Mouse (Mus musculus) ES-E14 (cell line): ENCODE measurements around the gene Miox.

ENCODE experiments used
- CHD2 ChIP-seq: IDR thresholded peaks from 2 replicates; pipeline ENCODE4 v1.6.1; 2014; ENCODE audit warnings: mild to moderate bottlenecking, low read depth, low read length, inconsistent platforms
- HCFC1 ChIP-seq: IDR thresholded peaks from 2 replicates; pipeline ENCODE4 v1.6.1; 2012; ENCODE audit warnings: low read length, inconsistent platforms, borderline replicate concordance; ENCODE audit not compliant: insufficient read depth
- MAFK ChIP-seq: IDR thresholded peaks from 2 replicates; pipeline ENCODE4 v1.6.1; 2014; ENCODE audit warnings: mild to moderate bottlenecking, low read depth, low read length, inconsistent platforms; ENCODE audit not compliant: insufficient read depth
- ZC3H11A ChIP-seq: IDR thresholded peaks from 2 replicates; pipeline ENCODE4 v1.6.1; 2012; ENCODE audit warnings: low read depth, mild to moderate bottlenecking, inconsistent platforms, low read length, borderline replicate concordance
- ZNF384 ChIP-seq: IDR thresholded peaks from 2 replicates; pipeline ENCODE4 v1.6.1; 2012; ENCODE audit warnings: low read depth, low read length, inconsistent platforms

GRCm38 (mm10) chr15:89384617-89385016 lies 50.4 kb downstream of the Miox start, which contains the start of gene Klhdc7b:
- TF ChIP-seq CHD2, result no peak
- TF ChIP-seq MAFK, result no peak
- no peak for TF ChIP-seq ZNF384
- no peak for TF ChIP-seq ZC3H11A
- TF ChIP-seq HCFC1, result no peak
